9 mouse cellular contexts compared by ENCODE assay signal in genomic region chr14:121145698-121146097, GRCm38 (mm10).
DNase-seq lines count a peak whose midpoint lies in the region; ATAC-seq and TF ChIP-seq lines count a peak whose summit lies in the region.
"Had no signal": no experiment of that assay in that cellular context is flagged by ENCODE, and none has a peak within 500 bp of the region (broad histone marks: within the 10 kb centered on the region; RNA-seq: fewer than 3 reads in every experiment).

No protein-coding gene starts in this region.

- peak overlapping the region; percentile 17; the same call in 1 of the 2 replicates for H3K9ac ChIP-seq in lung, embryonic 14.5 days
- no peak overlapping the region for H3K9ac ChIP-seq in kidney, embryonic 15.5 days

- peak; percentile 61 for DNase-seq in lung, embryonic 14.5 days
- no peak for DNase-seq in lung, postnatal 25 days (ENCODE audit: low spot score)
- peak; percentile 19 to 42 for DNase-seq in heart, postnatal 14 days
- peak; percentile 42 for DNase-seq in lung, postnatal 36 days
- DNase-seq in embryo, embryonic 10.5 days (ENCODE audit: low spot score) = no peak
- DNase-seq in cerebellum, postnatal 36 days = no peak
- no peak for DNase-seq in adipocyte (ENCODE audit: low spot score)

- no peak overlapping the region for H3K4me3 ChIP-seq in lung, embryonic 14.5 days (ENCODE audit: low read depth, low read length)
- H3K4me3 ChIP-seq in kidney, embryonic 15.5 days (replicated peaks) = peak overlapping the region; percentile 18

- TF ChIP-seq CTCF in lung, embryonic 14.5 days (IDR thresholded peaks at IDR 0.05; ENCODE audit: low read depth) = no peak

- WGBS in lung, embryonic 14.5 days = 10% methylated on average over 10 of the region's 10 CpGs
- 14% methylated on average over 10 of the region's 10 CpGs for WGBS in kidney, embryonic 15.5 days

- H3K36me3 ChIP-seq in lung, embryonic 14.5 days (ENCODE audit: insufficient read depth) = no peaks in the 10 kb centered on the region
- H3K36me3 ChIP-seq in kidney, embryonic 15.5 days = no peaks in the 10 kb centered on the region
- H3K36me3 ChIP-seq: G1E had no signal

- H3K27me3 ChIP-seq in lung, embryonic 14.5 days (ENCODE audit: insufficient read depth, low read length) = no peaks in the 10 kb centered on the region
- H3K27me3 ChIP-seq in kidney, embryonic 15.5 days = no peaks in the 10 kb centered on the region

- peaks cover 23% of the 10 kb centered on the region for H3K4me1 ChIP-seq in lung, embryonic 14.5 days (ENCODE audit: insufficient read depth)
- peaks cover 57% of the 10 kb centered on the region for H3K4me1 ChIP-seq in kidney, embryonic 15.5 days

- peak overlapping the region; percentile 48; the same call in 1 of the 2 replicates for H3K27ac ChIP-seq in lung, embryonic 14.5 days (ENCODE audit: low read depth)
- H3K27ac ChIP-seq in kidney, embryonic 15.5 days = peak overlapping the region; percentile 86

- peak; percentile 35; the same call in 1 of the 2 replicates for ATAC-seq in lung, embryonic 14.5 days (ENCODE audit: insufficient read depth)
- peak; percentile 81 for ATAC-seq in kidney, embryonic 15.5 days (replicated peaks; ENCODE audit: low FRiP score)

- no peaks in the 10 kb centered on the region for H3K9me3 ChIP-seq in lung, embryonic 14.5 days (ENCODE audit: low read depth, low read length)
- no peaks in the 10 kb centered on the region for H3K9me3 ChIP-seq in kidney, embryonic 15.5 days (replicated peaks)

- intact Hi-C loops in heart, postnatal 14 days (cut with DNase I) = no loop called here

- peak overlapping the region; percentile 45 for H3K4me2 ChIP-seq in lung, embryonic 14.5 days
- peak overlapping the region; percentile 45 for H3K4me2 ChIP-seq in kidney, embryonic 15.5 days

Comparison
In these comparisons a context has a peak if more than half of its experiments do, and no peak if none do; other contexts are left out.
1. DNase-seq: peak in lung, embryonic 14.5 days (single experiment), heart, postnatal 14 days (2 of 2) and lung, postnatal 36 days (single experiment); none in lung, postnatal 25 days (single experiment), embryo, embryonic 10.5 days (single experiment), cerebellum, postnatal 36 days (0 of 2) and adipocyte (single experiment).